Mouse (Mus musculus) midbrain, postnatal 0 days (tissue): ENCODE measurements around the gene Kdm5b. TPM values are rescaled to one million over a fixed set of nuclear protein-coding genes. Genes with fewer than 3 reads are reported as not detected.

Experiments used
- ATAC-seq: fragments of 200-750 bp; cut with Nextera tagmentation; 2 replicates; pipeline ENCODE4 v1.8.0; 2017; ENCODE audit warnings: moderate number of reproducible peaks, mild to moderate bottlenecking, moderate TSS enrichment, moderate library complexity; ENCODE audit not compliant: low FRiP score
- DNase-seq: peaks from one replicate; pipeline ENCODE4 v3.0.0-alpha.2; 2015; ENCODE audit warnings: low spot score
- H3K27ac ChIP-seq: fragments of 300-500 bp; sonication (generic); 2 replicates; pipeline ENCODE4 v1.5.1; 2014; ENCODE audit warnings: low read depth, mild to moderate bottlenecking, low read length, mixed read lengths
- H3K27me3 ChIP-seq: fragments of 300-500 bp; sonication (generic); 2 replicates; pipeline ENCODE4 v1.6.1; 2014; ENCODE audit warnings: low read length, control low read depth, mixed read lengths; ENCODE audit not compliant: insufficient read depth
- H3K36me3 ChIP-seq: fragments of 300-500 bp; sonication (generic); 2 replicates; pipeline ENCODE4 v1.6.1; 2014; ENCODE audit warnings: low read length, control low read depth, mixed read lengths; ENCODE audit not compliant: insufficient read depth
- H3K4me1 ChIP-seq: fragments of 300-500 bp; sonication (generic); 2 replicates; pipeline ENCODE4 v1.6.1; 2014; ENCODE audit warnings: mild to moderate bottlenecking, control low read depth, antibody characterized with exemption, low read length, mixed read lengths; ENCODE audit not compliant: insufficient read depth
- H3K4me2 ChIP-seq: fragments of 300-500 bp; sonication (generic); 2 replicates; pipeline ENCODE4 v1.6.1; 2014; ENCODE audit warnings: low read depth, mild to moderate bottlenecking, low read length, mixed read lengths; ENCODE audit not compliant: poor library complexity, severe bottlenecking
- H3K4me3 ChIP-seq: fragments of 300-500 bp; sonication (generic); 2 replicates; pipeline ENCODE4 v1.5.1; 2014; ENCODE audit warnings: low read depth, mild to moderate bottlenecking, low read length, moderate library complexity
- H3K9ac ChIP-seq: fragments of 300-500 bp; sonication (generic); replicated peaks from 2 replicates; pipeline ENCODE4 v1.6.1; 2014; ENCODE audit warnings: mild to moderate bottlenecking, low read length, moderate library complexity, mixed read lengths; ENCODE audit not compliant: poor library complexity, severe bottlenecking
- H3K9me3 ChIP-seq: fragments of 300-500 bp; sonication (generic); 2 replicates; pipeline ENCODE4 v1.6.1; 2016; ENCODE audit warnings: low read length, control low read depth
- CTCF ChIP-seq: IDR thresholded peaks from 2 replicates; pipeline ENCODE4 v1.5.1; 2016; ENCODE audit warnings: antibody characterized with exemption, mild to moderate bottlenecking
- WGBS: fragments of 180-500 bp; shearing (Covaris S2); extraction: QIAGEN DNeasy Blood & Tissue Kit; methylation state at CpG from one replicate; pipeline ENCODE4 v1.1.7; 2014; 5-methylcytosine and 5-hydroxymethylcytosine counted together
- polyA plus RNA-seq: library from polyadenylated mRNA; unstranded; fragments of >200 nt; fragmentation: Nextera tagmentation; extraction: Ambion mirVana; gene quantifications from 2 replicates; pipeline ENCODE4 v1.2.1, GENCODE M21; 2015
- total RNA-seq: library from RNA; depleted of rRNA; stranded (reverse); fragments of >200 nt; gene quantifications from 2 replicates; pipeline ENCODE4 v1.2.3, GENCODE M21; 2014

Kdm5b gene
- total and polyA plus RNA-seq, 2 experiments from 2014 or later = 43.7 to 65.9 TPM

DNA sequence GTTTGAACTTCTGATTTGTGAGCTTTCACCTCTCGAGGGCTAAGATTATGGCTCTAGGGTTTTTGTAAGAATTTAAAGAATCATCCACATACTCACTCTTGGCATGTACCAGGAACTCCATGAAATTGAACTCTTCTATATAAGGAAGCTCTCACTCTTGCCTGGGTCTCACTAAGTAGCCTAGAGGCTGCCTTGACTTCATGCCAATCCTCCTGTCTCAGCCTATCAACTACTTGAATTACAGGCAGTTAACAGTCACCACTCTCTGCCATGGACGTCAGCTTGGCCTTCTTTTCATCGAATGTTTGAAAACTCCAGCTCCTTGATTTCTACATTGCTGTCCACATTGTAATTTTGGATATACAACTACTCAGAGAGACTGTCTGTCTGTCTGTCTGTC lies 7.6 kb upstream of the Kdm5b start:
- Histone ChIP-seq H3K4me3 (no peak overlapping the region), H3K9me3 (no peaks in the 10 kb centered on the region), H3K27ac (no peak overlapping the region), H3K27me3 (no peaks in the 10 kb centered on the region), H3K36me3 (no peaks in the 10 kb centered on the region), H3K9ac (no peak overlapping the region), H3K4me2 (no peak overlapping the region), H3K4me1 (no peaks in the 10 kb centered on the region)
- 74% methylated on average over 3 of the region's 3 CpGs for WGBS
- no peak for TF ChIP-seq CTCF
- ATAC-seq = no peak
- no peak for DNase-seq

DNA sequence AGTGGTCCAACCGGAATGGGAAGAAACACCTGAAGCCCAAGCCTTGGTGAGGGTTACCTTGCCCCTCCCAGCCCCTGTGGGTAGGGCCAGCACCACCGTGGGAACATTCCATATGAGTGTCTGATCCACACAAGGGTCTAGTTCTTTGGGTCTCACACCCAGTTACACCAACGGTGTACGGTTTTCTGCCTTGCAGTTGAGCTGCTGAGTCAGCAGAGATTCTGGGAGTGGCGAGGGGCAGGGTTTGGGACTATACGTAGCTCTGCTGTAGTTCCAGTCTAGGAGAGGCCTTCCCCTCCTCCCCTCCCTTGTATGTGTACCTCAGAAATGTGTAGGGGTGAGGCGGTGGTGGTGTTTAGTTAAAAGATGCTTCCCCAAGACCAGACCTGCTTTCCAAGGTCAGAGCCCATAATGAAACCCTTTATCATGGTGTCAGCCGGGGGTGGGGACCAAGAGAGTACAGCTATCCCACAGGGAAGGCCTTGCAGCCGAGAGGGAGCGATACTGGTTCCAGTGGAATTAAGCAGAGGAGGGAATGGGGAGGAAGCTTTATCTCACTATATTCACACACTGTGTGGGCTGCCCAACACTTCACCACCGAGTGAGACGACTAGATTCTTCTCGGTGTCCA lies 4.6 kb upstream of the Kdm5b start:
- TF ChIP-seq CTCF = no peak
- Histone ChIP-seq H3K9ac (no peak overlapping the region), H3K4me1 (no peaks in the 10 kb centered on the region), H3K9me3 (no peaks in the 10 kb centered on the region), H3K4me2 (peak overlapping the region; percentile 91), H3K36me3 (no peaks in the 10 kb centered on the region), H3K4me3 (no peak overlapping the region), H3K27me3 (no peaks in the 10 kb centered on the region), H3K27ac (no peak overlapping the region)
- 35% methylated on average over 13 of the region's 13 CpGs for WGBS
- DNase-seq (no peak), ATAC-seq (no peak)

DNA sequence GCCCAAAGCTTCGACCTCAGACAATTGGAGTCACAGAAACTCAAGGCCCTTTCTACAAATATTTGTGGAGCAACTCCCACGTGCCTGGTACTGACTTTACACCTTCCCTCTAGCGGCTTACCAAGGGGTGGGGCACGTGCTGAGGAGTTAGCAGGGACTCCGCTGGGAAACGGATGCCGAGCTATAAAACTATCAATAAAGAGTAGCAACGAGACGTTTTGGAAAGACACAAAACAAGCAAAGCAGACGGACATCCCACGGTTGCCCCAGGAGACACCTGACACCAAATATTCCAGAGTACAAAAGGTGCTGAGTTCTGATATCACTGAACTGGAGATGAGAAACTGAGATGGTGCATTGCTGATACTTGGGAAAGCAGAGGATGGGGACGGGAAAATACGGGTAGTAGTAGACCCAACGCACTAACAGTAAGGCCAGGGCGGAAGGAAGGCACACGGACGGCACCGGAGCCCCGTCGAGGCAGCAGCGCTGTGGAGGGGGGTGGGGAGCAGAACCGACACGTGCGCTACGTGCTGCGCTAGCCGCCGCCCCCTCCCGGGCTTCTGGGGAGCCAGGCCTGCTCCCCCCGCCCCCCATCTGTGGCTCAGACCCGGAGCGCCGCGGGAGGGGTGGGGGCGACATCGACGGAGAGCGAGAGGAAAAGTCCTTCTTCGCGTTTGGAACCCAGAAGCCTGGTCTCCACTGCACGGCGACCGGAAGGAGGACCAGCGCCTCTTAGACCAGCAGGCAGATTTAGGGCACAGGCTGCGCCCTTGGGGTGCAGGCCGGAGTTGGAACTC lies 3.9 kb upstream of the Kdm5b start:
- no peak; the same call in 1 of the 2 replicates for TF ChIP-seq CTCF
- H3K9ac ChIP-seq = peak overlapping the region; percentile 84
- H3K4me1 ChIP-seq = no peaks in the 10 kb centered on the region
- WGBS = under 1% methylated on average over 46 of the region's 46 CpGs
- ATAC-seq (peak; percentile 65), DNase-seq (peak; percentile 75)
- H3K9me3 ChIP-seq = no peaks in the 10 kb centered on the region
- no peaks in the 10 kb centered on the region for H3K36me3 ChIP-seq
- H3K4me2 ChIP-seq = peak overlapping the region; percentile 91
- peak overlapping the region; percentile 93 for H3K27ac ChIP-seq
- peak overlapping the region; percentile 63 for H3K4me3 ChIP-seq
- H3K27me3 ChIP-seq = no peaks in the 10 kb centered on the region

DNA sequence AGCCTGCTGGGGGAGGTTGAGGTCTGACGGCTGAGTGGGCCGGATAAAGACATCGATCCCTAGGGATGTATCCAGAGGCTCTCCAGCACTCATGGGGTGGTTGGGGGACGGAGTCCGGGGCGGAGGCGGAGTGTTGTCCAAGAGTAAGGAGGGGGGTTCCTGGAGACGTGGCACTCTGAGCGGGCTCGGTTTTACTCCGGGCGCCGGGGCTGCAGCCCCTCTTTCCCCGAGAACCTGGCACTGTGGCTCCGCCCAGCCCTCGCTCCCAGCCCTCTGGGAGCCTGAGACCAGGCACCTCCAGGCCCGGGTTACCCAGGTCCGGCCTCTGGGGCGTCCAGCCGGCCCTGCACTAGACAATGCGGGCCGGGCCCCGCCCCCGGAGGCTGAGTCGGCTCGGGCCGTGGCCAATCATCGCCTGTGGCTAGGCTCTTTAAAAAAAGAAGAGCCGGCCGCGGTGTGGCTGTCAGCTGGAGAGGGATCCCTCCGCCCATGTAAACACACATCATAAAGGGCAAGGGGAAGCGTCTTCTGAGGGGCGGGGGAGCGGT lies 3.2 kb upstream of the Kdm5b start:
- under 1% methylated on average over 35 of the region's 35 CpGs for WGBS
- Histone ChIP-seq H3K36me3 (no peaks in the 10 kb centered on the region), H3K27me3 (no peaks in the 10 kb centered on the region), H3K9ac (peak overlapping the region; percentile 84), H3K27ac (peak overlapping the region; percentile 93), H3K9me3 (no peaks in the 10 kb centered on the region), H3K4me2 (peak overlapping the region; percentile 91), H3K4me3 (peak overlapping the region; percentile 63), H3K4me1 (no peaks in the 10 kb centered on the region)
- peak; percentile 99 for DNase-seq
- ATAC-seq = peak; percentile 93
- no peak for TF ChIP-seq CTCF

DNA sequence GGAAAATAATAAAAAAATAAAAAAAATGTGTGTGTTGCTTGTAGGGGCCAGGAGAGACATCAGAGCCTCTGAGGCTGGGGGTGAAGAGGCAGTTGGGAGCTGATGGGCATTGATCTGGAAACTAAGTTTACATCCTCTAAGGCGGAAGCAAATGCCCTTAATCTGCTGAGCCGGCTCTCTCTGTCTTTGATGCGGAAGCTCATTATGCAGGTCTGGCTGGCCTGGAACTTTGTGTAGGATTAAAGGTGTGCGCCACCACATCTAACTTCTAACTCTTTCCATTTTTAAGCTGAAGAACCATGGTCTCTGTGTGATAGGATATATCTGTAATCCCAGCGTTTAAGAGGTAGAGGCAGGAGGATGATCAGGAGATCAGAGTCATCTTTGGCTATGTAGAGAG lies 1.5 kb upstream of the Kdm5b start:
- Histone ChIP-seq H3K36me3 (no peaks in the 10 kb centered on the region), H3K9ac (no peak overlapping the region), H3K4me2 (no peak overlapping the region), H3K4me1 (peaks cover 4% of the 10 kb centered on the region; the same call in 1 of the 2 replicates), H3K9me3 (no peaks in the 10 kb centered on the region), H3K27ac (no peak overlapping the region), H3K27me3 (no peaks in the 10 kb centered on the region), H3K4me3 (no peak overlapping the region)
- 40% methylated on average over 5 of the region's 5 CpGs for WGBS
- no peak for TF ChIP-seq CTCF
- ATAC-seq (no peak), DNase-seq (no peak)

DNA sequence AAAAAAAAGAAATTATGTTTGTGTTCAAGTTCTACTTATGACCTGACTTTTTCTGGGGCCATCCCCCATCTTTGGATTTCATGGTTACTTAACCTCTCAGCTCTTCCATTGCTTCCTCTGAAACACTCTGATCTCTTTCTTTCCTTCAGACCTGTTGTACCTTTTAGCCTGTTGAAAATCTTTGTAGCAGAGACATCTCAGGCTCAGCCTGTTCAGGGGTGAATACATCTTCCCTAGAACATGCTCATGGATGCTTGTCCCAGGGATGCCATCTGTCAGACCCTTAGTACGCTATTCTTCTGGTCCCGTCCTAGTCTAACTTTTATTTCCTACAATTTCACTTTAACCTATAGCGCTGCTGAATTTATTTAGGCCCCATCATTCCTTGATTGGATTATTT lies 745 bp upstream of the Kdm5b start:
- Histone ChIP-seq H3K4me1 (peaks cover 8% of the 10 kb centered on the region; the same call in 1 of the 2 replicates), H3K36me3 (no peaks in the 10 kb centered on the region), H3K27ac (no peak overlapping the region; the same call in 1 of the 2 replicates), H3K9me3 (no peaks in the 10 kb centered on the region), H3K9ac (no peak overlapping the region), H3K4me3 (peak overlapping the region; percentile 100; the same call in 1 of the 2 replicates), H3K4me2 (no peak overlapping the region), H3K27me3 (no peaks in the 10 kb centered on the region)
- no peak for DNase-seq
- no peak for ATAC-seq
- WGBS = 72% methylated on average over 3 of the region's 3 CpGs
- no peak for TF ChIP-seq CTCF
